Mouse (Mus musculus) heart, embryonic 12.5 days (tissue): Measurements from ENCODE around the gene Sbpl. TPM values are rescaled to one million over a fixed set of nuclear protein-coding genes. Genes with fewer than 3 reads are reported as not detected.

ENCODE experiments used
- ATAC-seq: fragments of 200-750 bp; cut with Nextera tagmentation; 2 replicates; pipeline ENCODE4 v1.8.0; 2017; ENCODE audit warnings: moderate TSS enrichment, moderate library complexity; ENCODE audit not compliant: insufficient number of reproducible peaks, low FRiP score
- H3K27ac ChIP-seq: fragments of 300-500 bp; sonication (generic); 2 replicates; pipeline ENCODE4 v1.5.1; 2016; ENCODE audit warnings: mild to moderate bottlenecking, moderate library complexity; ENCODE audit not compliant: poor library complexity, severe bottlenecking
- H3K27me3 ChIP-seq: fragments of 300-500 bp; sonication (generic); replicated peaks from 2 replicates; pipeline ENCODE4 v1.6.1; 2016; ENCODE audit warnings: mild to moderate bottlenecking, moderate library complexity
- H3K36me3 ChIP-seq: fragments of 300-500 bp; sonication (generic); 2 replicates; pipeline ENCODE4 v1.6.1; 2016; ENCODE audit warnings: mild to moderate bottlenecking, moderate library complexity
- H3K4me1 ChIP-seq: fragments of 300-500 bp; sonication (generic); replicated peaks from 2 replicates; pipeline ENCODE4 v1.6.1; 2016; ENCODE audit warnings: mild to moderate bottlenecking
- H3K4me2 ChIP-seq: fragments of 300-500 bp; sonication (generic); 2 replicates; pipeline ENCODE4 v1.6.1; 2016; ENCODE audit warnings: mild to moderate bottlenecking, moderate library complexity
- H3K4me3 ChIP-seq: fragments of 300-500 bp; sonication (generic); 2 replicates; pipeline ENCODE4 v1.5.1; 2016; ENCODE audit warnings: mild to moderate bottlenecking
- H3K9ac ChIP-seq: fragments of 300-500 bp; sonication (generic); 2 replicates; pipeline ENCODE4 v1.6.1; 2016; ENCODE audit warnings: mild to moderate bottlenecking, moderate library complexity
- H3K9me3 ChIP-seq: fragments of 300-500 bp; sonication (generic); replicated peaks from 2 replicates; pipeline ENCODE4 v1.6.1; 2016; ENCODE audit warnings: mild to moderate bottlenecking, moderate library complexity
- WGBS: fragments of 180-500 bp; shearing (Covaris S2); methylation state at CpG from one replicate; pipeline ENCODE4 v1.1.7; 2016; 5-methylcytosine and 5-hydroxymethylcytosine counted together
- polyA plus RNA-seq: library from polyadenylated mRNA; unstranded; fragments of >200 nt; fragmentation: Nextera tagmentation; extraction: Ambion mirVana; gene quantifications from 2 replicates; pipeline ENCODE4 v1.2.1, GENCODE M21; 2016

The Sbpl gene
- polyA plus RNA-seq, 1 experiment from 2014 or later = not detected

DNA sequence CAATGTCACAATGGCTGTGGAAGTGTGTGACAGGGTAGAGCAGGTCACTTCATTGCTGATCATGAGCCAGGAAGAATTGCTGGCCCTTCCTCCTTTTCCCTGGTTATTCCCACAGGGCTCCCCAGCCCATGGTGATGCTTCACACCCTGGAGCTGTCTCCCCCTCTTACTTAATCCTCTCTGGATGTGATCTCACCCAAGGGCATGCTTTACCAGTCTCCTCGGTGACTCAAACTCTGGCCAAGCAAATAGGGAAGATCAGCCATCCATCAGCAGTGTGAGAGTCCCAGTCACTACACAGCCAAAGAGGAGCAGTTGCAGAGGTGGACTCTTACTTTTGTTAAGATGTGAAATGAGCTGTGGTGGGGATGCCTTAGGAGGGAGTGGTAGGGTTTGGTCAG lies 29.9 kb upstream of the Sbpl start:
- Histone ChIP-seq H3K4me1 (no peaks in the 10 kb centered on the region), H3K4me3 (no peak overlapping the region), H3K36me3 (no peaks in the 10 kb centered on the region), H3K9me3 (no peaks in the 10 kb centered on the region), H3K27me3 (peaks cover 19% of the 10 kb centered on the region), H3K4me2 (no peak overlapping the region), H3K9ac (no peak overlapping the region), H3K27ac (no peak overlapping the region)
- 86% methylated on average over 1 of the region's 1 CpGs for WGBS
- no peak for ATAC-seq

DNA sequence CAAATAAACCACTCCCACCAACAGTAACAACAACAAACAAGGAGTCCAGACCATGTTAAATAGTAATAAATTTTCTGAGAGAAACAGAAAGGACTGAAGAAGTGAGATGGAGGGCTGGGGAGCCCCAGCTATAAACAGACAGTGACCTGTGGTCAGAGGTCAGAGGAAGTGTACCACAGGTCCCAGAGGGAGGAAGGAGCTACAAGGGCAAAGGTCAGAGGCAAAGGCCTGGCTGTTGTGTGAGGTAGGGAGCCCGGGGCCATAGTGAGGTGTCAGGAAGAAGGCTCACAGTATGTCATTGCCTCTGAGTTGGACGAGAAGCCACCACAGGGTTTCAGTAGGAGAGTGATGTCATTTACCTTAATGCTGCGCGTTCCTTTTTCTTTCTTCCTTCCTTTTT lies 27.8 kb upstream of the Sbpl start:
- H3K27ac ChIP-seq = no peak overlapping the region
- no peak overlapping the region for H3K4me3 ChIP-seq
- H3K27me3 ChIP-seq = peaks cover 9% of the 10 kb centered on the region; the same call in 1 of the 2 replicates
- H3K4me1 ChIP-seq = no peaks in the 10 kb centered on the region
- H3K4me2 ChIP-seq = no peak overlapping the region
- H3K9me3 ChIP-seq = no peaks in the 10 kb centered on the region
- no peak overlapping the region for H3K9ac ChIP-seq
- ATAC-seq = no peak
- no peaks in the 10 kb centered on the region for H3K36me3 ChIP-seq
- WGBS = 62% methylated on average over 4 of the region's 4 CpGs

GRCm38 (mm10) chr17:23980297-23980909 lies 25.3 kb upstream of the Sbpl start, which contains the start of gene Prss30:
Prss30 (minus strand) TSS chr17:23980566.
- Histone ChIP-seq H3K4me3 (no peak within 1 kb of the TSS), H3K36me3 (no peaks in the 10 kb centered on the region), H3K4me1 (no peaks in the 10 kb centered on the region), H3K4me2 (no peak within 1 kb of the TSS), H3K9ac (no peak within 1 kb of the TSS), H3K9me3 (no peaks in the 10 kb centered on the region), H3K27ac (no peak within 1 kb of the TSS), H3K27me3 (0 out of 2 replicates have a peak, but pooled peaks cover 4% of the 10 kb centered on the region)
- no peak for ATAC-seq
- 70% methylated on average over 10 of the region's 10 CpGs for whole genome bisulfite sequencing

- Histone ChIP-seq H3K27ac (no peak overlapping the region), H3K4me2 (no peak overlapping the region), H3K9ac (no peak overlapping the region), H3K9me3 (no peaks in the 10 kb centered on the region), H3K4me3 (no peak overlapping the region), H3K27me3 (no peaks in the 10 kb centered on the region), H3K36me3 (no peaks in the 10 kb centered on the region), H3K4me1 (no peaks in the 10 kb centered on the region)
- ATAC-seq = no peak
- 48% methylated on average over 3 of the region's 3 CpGs for WGBS
These were observed 24.4 kb upstream of the Sbpl start for GRCm38 (mm10) chr17:23979471-23979870.

DNA sequence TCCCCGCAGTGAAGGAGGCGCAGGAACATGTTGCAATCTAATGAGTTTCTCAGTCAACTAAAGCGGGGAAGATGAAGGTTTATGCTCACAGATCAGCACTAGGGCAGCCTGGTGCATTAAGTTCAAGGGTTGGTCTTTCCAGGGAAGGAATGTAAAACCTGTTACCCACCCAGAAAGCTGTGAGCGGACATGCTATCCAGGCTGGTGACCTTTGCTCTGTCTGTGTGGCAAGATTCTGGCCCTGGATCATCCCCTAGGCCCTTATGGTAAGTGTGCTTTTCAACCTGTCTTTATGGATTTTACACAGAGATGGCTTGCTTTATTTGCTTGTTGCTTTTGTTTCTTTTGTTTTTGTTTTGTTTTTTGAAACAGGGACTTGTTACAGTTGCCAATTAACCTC lies 21.6 kb upstream of the Sbpl start:
- H3K4me1 ChIP-seq = no peaks in the 10 kb centered on the region
- H3K9me3 ChIP-seq = no peaks in the 10 kb centered on the region
- 79% methylated on average over 4 of the region's 4 CpGs for WGBS
- ATAC-seq = no peak
- H3K9ac ChIP-seq = no peak overlapping the region
- no peaks in the 10 kb centered on the region for H3K27me3 ChIP-seq
- H3K36me3 ChIP-seq = no peaks in the 10 kb centered on the region
- H3K4me2 ChIP-seq = no peak overlapping the region
- no peak overlapping the region for H3K27ac ChIP-seq
- H3K4me3 ChIP-seq = no peak overlapping the region

- Histone ChIP-seq H3K4me2 (no peak overlapping the region), H3K9ac (no peak overlapping the region), H3K27ac (no peak overlapping the region), H3K9me3 (no peaks in the 10 kb centered on the region), H3K4me3 (no peak overlapping the region), H3K27me3 (no peaks in the 10 kb centered on the region), H3K36me3 (no peaks in the 10 kb centered on the region), H3K4me1 (no peaks in the 10 kb centered on the region)
- WGBS = 72% methylated on average over 9 of the region's 9 CpGs
- ATAC-seq = no peak
These were observed 16.2 kb upstream of the Sbpl start for GRCm38 (mm10) chr17:23971315-23971714.

DNA sequence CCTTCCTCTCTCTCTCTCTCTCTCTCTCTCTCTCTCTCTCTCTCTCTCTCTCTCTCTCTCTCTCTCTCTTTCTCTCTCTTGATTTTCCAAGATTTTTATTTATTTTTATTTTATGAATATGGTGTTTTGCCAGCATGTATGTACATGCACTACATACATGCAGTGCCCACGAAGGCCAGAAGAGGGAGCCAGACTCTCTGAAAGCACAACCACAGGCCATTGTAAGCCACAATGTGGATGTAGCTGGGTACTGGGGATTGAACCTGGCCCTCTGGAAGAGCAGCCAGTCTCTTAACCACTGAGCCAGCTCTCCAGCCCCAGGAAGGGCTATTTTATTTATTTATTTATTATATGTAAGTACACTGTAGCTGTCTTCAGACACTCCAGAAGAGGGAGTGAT lies 14.2 kb upstream of the Sbpl start:
- 8% methylated on average over 1 of the region's 1 CpGs for WGBS
- no peak overlapping the region for H3K4me2 ChIP-seq
- no peak overlapping the region for H3K4me3 ChIP-seq
- no peaks in the 10 kb centered on the region for H3K27me3 ChIP-seq
- no peaks in the 10 kb centered on the region for H3K36me3 ChIP-seq
- H3K27ac ChIP-seq = no peak overlapping the region
- no peak for ATAC-seq
- no peak overlapping the region for H3K9ac ChIP-seq
- no peaks in the 10 kb centered on the region for H3K4me1 ChIP-seq
- H3K9me3 ChIP-seq = no peaks in the 10 kb centered on the region

- no peaks in the 10 kb centered on the region for H3K27me3 ChIP-seq
- H3K4me3 ChIP-seq = no peak overlapping the region
- no peak for ATAC-seq
- H3K9ac ChIP-seq = no peak overlapping the region
- no peaks in the 10 kb centered on the region for H3K36me3 ChIP-seq
- H3K4me2 ChIP-seq = no peak overlapping the region
- H3K27ac ChIP-seq = no peak overlapping the region
- WGBS = 54% methylated on average over 2 of the region's 2 CpGs
- H3K9me3 ChIP-seq = no peaks in the 10 kb centered on the region
- H3K4me1 ChIP-seq = no peaks in the 10 kb centered on the region
These were observed 13.7 kb upstream of the Sbpl start for GRCm38 (mm10) chr17:23968780-23969179.

- WGBS = 78% methylated on average over 10 of the region's 10 CpGs
- no peaks in the 10 kb centered on the region for H3K36me3 ChIP-seq
- no peak overlapping the region for H3K9ac ChIP-seq
- H3K4me1 ChIP-seq = no peaks in the 10 kb centered on the region
- ATAC-seq = no peak
- no peaks in the 10 kb centered on the region for H3K9me3 ChIP-seq
- no peak overlapping the region for H3K4me3 ChIP-seq
- H3K27ac ChIP-seq = no peak overlapping the region
- H3K27me3 ChIP-seq = no peaks in the 10 kb centered on the region
- no peak overlapping the region for H3K4me2 ChIP-seq
These were observed 11.8 kb upstream of the Sbpl start for GRCm38 (mm10) chr17:23966658-23967401.

- ATAC-seq = no peak
- Histone ChIP-seq H3K4me3 (no peak overlapping the region), H3K27ac (no peak overlapping the region), H3K36me3 (no peaks in the 10 kb centered on the region), H3K9me3 (no peaks in the 10 kb centered on the region), H3K4me2 (no peak overlapping the region), H3K4me1 (no peaks in the 10 kb centered on the region), H3K27me3 (no peaks in the 10 kb centered on the region), H3K9ac (no peak overlapping the region)
- 40% methylated on average over 6 of the region's 6 CpGs for WGBS
These were observed 10.8 kb upstream of the Sbpl start for GRCm38 (mm10) chr17:23965805-23966425.

- Histone ChIP-seq H3K27me3 (no peaks in the 10 kb centered on the region), H3K4me1 (no peaks in the 10 kb centered on the region), H3K4me2 (no peak overlapping the region), H3K36me3 (no peaks in the 10 kb centered on the region), H3K9ac (no peak overlapping the region), H3K4me3 (no peak overlapping the region), H3K9me3 (no peaks in the 10 kb centered on the region), H3K27ac (no peak overlapping the region)
- 73% methylated on average over 4 of the region's 4 CpGs for WGBS
- ATAC-seq = no peak
These were observed 6.6 kb upstream of the Sbpl start for GRCm38 (mm10) chr17:23961573-23962122.
